Mouse (Mus musculus) naive thymus-derived CD4-positive, alpha-beta T cell, adult 2 months (primary cell): ENCODE measurements around the gene Dnal1.

ENCODE experiments used
- DNase-seq: peaks from one replicate; pipeline ENCODE4 v3.0.0-alpha.2; 2011; ENCODE audit warnings: low read depth

The Dnal1 gene

DNA sequence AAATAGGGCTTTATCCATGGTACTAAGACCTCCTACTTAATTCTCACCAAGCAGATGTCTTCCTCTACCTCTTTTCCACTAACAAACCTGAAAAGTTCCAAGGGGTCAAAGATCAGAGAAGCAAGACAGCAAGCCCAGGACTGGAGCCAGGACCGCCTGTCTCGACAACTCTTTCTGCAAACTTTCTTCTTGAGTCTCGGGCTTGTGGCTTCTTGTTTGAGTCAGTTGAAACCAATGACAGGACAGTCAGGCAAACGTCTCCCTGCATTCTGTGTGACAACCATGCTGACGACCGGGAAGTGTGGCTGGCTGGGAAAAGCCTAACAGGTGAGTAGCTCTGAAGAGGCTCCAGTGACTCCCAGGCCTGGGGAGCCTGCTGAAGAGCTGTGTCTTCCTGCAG is 71.4 kb downstream of the Dnal1 start:
- no peak for DNase-seq

DNA sequence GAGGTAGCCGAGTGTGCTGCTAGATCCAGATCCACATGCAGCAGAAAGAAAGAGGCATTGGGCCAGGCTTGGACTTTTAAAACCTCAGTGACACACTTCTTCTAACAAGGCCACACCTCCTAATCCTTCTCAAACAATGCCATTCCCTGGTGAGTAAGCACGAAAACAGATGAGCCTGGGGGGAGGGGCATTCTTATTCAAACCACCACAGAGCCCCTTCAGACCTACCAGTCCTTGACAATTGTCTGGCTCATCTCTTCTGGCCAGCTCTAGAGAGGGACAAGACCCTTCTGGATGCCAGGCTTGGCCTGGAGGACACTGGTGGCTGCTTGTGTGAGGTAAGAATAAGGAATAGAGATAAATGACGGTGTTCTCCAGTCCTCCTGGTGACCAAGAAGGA is 72.4 kb downstream of the Dnal1 start:
- DNase-seq, result no peak

DNA sequence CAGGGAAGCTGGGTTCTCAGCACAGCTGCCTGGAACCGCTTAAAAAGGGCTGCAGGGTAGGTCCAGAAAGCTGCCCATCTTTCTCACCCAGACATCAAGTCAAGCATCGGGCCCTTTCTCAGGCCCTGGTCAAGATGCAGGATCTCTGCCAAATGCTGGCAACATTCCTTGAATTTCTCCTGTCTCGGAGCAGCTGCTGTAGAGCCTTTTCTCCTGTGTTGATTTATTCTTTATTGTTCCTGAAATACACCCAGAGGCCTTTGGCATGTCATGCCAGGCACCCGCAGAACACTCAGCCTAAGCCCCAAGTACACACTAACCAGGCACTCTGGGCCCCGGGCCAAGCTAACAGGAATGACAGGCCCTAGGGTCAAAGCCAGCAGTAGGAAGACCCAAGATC is 72.8 kb downstream of the Dnal1 start:
- DNase-seq, result no peak

DNA sequence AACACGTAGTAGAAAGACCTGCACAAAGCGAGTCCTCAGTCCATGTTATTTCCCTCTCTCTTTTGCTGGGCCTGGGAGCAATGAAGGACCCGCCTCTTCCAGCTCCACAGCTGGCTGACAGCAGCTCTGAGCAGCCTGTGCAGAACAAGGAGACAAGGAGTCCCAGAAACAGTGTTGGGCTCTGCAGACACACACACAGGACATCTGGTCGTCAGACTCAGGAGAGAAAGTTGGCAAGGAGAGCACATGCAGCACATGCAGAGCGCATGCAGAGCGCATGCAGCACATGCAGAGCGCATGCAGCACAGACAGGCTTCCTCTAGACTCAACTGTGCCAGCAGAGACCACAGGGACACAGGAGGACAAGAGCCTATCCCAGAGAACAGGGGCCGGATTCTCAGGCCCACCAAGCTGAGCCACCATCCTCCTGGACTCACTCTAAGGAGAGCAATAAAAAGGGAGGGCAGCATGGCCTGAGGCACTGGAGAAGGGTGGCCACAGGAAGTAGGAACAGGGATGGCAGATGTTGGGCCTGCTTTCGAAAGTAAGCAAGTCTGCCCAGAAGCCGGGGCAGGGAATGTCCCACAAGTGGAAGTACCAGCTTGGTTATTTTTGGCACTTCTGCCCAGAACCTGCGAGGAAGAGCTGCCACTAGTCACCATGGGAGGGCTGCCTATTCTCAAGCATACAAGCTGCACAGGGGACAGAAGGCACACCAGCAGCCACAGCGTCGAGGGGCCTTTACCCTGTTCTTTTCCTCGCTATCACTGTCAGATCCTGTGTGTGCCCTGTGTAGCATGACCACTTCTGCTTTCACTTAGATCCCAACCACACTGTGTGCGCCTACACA is 73.8 kb downstream of the Dnal1 start:
- DNase-seq, result no peak

DNA sequence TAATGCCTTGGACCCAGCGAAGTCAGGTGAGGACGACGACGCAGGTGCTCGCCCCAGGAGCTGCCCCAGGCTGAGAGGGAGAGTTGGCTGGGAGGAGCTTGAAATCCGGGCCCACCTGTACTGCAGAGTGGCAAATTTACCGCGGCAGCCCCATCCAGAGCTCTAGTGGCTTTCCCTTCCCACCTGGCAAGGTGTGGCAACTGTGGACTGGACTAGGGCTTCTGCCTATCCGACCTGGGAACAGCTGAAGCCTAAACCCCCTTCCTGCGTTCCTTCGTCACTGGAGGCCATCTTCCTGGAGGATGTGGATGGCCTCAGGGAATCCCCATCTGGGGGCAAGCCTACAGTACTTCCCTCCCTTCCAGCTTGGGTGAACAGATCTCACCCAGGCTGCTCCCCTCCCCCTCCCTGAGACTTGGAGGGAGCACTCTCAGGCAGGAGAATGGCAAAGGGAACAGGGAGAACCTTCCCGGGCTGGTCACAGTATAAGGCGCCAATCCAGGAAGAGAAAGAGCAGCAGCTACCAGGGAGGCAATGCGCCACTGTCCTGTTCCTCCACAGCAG is 74.8 kb downstream of the Dnal1 start:
- no peak for DNase-seq

DNA sequence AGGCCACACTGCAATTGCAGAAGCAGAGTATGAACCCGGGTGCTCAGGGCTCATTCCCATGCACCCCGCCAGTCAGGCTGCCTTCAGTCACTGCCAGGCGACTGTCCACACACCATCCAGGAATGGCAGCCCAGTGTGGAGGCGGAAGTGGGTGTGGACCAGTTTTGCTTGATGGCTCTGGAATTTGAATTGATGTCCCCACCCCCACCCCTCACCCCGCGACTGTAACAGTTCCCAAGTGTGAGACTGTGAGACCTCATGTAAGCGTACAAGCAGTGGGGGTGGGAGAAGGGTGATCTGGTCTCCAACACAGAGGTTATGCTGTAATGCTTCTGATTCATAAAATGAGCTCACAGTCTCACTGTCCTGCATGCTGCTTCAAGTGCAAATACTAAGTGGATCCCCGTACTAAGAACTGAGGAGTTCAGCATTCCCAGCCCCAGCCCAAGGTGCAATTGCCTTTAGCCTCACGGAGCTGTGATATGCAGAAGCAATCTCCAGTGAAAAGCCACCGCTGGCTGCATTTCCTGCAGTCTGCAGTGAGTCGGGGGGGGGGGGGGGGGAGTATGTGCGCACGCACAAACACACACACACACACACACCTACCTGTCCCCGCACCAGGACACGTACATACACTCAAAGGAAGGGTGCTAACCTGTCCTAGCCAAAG is 76.1 kb downstream of the Dnal1 start:
- no peak for DNase-seq

DNA sequence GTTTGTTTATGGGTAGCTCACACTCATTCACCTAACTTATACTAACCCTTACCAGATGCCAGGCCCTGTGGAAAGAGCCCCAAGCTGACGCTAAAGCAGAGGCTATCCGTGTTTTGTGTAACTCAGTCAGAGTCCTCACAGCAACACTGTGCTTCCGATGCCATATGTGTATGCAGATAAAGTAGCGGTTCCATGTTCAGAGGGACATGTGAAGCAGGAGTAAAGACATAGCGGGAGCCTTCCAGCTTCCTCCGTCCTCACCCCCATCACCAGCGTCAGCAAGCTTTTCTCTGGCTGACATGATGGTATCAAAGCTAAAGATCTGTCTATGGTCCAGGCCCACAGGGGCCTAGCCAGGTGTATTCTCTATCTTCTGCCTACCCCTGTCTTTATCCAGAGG is 77.0 kb downstream of the Dnal1 start:
- peak; percentile 37 for DNase-seq

DNA sequence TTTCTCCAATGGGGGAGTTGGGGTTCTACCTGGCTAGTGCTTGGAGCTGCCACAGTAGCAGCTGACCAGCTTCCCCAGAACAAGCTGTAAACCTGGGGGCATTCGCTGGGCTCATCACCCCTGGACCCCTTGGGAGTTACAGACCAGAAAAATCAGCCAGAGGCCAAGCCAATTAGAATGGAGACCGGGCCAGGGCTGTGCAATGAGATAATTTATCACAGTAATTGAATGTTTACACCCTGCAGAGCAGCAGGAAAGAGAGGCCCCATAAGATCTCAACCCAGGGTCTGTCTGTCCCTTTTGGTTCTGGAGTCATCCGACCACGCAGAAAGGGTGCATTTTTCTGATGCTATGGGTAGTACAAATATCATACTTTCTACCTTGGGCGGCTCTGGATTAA is 77.6 kb downstream of the Dnal1 start:
- no peak for DNase-seq

DNA sequence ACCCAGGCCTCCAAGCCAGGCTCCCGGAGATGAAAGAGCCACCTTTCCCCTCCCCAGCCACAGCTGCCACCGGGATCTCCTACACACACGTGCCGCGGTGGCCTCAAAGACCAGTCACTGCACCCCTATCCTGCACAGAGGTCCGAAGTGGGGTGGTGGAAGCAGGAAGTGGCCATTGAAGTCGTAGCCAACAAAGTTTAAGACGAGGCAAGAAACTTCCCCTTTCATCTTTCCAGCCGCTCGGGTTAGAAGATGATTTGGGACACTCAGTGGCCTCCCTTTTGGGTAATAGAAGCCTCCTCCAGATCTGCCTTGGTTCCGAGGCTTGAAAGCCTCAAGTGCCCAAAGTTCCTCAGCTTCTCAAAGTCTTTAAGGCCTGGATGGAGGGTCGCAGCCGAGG is 78.1 kb downstream of the Dnal1 start:
- peak; percentile 48 for DNase-seq

DNA sequence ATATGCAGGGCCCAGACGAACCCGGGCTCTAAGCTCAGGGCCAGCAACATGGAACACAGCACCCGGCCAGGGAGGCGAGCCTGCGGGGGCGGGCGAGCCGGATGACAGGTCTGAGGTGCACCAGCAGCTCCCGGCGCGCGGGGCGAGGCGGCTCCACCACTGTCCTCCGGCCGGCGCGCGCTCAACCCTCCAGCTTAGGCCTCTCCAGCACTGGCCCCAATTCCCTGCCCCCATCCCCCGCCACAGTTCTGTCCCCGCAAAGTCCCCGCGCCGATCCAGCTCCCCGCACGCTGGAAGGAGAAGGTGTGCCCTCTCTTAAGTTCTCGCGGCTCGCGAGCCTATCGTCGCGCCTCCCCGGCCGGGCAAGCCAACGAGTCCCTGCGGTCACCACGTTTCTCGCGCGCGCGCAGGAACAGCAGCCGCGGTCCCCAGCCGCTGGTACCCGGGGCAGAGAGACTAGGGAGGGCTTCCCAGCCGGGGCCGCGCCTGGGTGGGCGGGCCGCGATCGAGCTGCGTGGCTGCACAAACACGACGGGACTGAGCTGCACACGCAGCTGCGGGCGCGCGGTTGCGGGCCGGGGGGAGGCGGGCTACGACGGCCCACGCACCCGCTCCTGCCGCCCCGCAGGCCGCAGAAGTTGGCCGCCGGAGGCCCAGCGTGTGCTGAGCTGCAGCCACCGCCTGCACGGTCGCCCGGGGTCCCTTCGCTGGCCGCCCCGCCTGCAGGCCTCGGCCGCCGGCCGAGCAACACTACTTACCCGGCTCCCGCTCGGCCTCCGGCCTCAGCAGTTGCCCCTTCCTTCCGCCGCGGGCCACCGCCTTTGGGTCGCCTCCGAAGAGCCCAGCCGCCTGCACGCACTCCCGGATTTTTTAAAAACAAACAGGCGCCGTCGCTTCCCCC is 78.8 kb downstream of the Dnal1 start:
- DNase-seq, result peak; percentile 71

DNA sequence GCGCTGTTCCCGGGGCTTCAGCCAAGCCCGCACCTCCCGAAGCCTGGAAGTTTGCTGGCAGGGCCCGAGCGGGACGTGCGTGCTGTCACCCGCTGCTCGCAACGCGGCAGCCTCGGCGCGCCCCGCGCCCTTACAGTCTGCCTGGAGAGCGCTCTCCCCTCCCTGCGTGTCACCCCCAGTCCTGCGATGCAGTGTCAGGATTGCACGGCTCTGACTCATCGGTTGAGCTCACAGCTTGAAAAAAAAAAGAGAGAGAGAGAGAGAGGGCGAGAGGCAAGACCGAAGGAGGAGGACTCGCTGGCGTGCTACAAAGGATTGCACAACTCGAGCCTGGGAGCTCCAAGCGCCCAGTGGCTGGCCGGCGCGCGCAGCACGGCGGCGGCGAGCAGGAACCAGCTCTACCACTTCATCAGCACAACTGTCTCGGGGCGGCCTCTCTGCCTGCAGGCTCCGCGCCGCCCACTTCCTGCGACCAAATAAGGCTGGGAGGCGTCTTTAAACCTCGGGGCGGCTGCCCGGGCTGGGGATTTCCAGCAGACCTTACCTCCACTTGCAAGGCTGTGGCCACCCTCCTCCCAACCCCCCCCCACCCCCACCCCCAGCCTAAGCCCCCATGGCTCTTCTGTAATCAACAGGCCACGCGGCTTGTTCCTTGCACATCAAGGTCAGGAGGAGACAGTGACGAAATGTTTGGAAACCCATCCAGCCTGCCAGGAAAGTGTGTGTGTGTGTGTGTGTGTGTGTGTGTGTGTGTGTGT is 79.7 kb downstream of the Dnal1 start:
- peak; percentile 96 for DNase-seq

DNA sequence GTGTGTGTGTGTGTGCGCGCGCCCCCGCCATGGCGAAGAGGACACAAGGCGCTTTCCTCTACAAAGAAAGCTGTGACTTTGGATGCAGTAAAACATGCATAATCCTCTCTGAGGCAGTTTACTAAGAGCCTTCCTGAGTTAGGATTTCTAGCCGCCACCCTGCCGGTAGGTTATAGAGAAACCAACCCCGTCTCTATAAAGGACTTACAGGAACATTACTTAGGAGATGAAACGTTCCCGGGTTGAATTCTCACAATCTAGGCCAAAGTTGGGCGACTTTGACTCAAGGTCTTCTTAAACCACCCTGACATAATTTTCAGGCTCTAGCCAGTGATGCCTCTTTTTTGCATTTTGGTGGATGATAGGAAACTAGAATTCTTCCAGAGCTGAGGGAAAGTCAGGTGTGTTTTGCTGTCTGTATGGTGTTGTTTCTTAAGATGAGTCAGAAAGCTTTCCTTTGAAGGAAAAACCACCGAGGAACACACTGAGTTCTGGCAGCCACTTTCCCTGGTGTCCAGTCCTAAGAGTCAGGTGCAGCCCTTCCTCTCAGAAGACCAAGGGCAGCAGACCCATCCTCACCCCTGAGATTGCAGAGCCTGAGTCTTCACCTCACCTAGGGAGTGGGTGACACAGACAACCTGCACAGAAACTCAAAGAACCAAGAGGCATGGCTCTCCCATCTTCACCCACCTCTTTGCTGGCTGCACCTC is 80.4 kb downstream of the Dnal1 start:
- peak; percentile 47 for DNase-seq

DNA sequence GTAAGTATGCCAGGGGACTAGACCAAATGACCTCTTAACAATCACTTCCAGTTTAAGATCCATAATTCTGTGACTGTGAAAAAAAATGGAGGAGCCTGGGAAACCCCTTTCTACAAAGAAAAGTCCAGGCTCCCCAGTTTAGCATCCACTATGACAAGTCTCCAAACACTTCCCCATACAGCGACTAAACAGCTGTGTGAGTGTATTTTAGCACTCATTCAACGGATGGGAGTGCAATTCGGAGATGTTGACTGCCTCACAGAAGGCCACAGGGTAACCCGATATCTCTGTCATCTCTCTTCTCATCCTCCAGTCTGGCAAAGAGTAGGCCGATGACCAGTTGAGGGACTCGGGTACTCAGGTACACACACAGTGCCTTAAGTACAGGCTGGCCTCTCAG is 81.0 kb downstream of the Dnal1 start:
- DNase-seq, result no peak
